Mouse (Mus musculus) intestine, embryonic 14.5 days (tissue): ENCODE data around the gene Pdlim4. TPM values are rescaled to one million over a fixed set of nuclear protein-coding genes. Genes with fewer than 3 reads are reported as not detected.
"Not testable (repeated sequence)": the region's sequence is repeated elsewhere in the genome, so short reads cannot be mapped to it uniquely, and the experiment has no call there.

Experiments
- ATAC-seq: fragments of 200-750 bp; cut with Nextera tagmentation; replicated peaks from 2 replicates; pipeline ENCODE4 v1.8.0; 2017; ENCODE audit warnings: low read depth, moderate number of reproducible peaks, moderate TSS enrichment, moderate library complexity; ENCODE audit not compliant: low FRiP score, low TSS enrichment
- DNase-seq: peaks from one replicate; pipeline ENCODE4 v3.0.0-alpha.2; 2018; ENCODE audit warnings: low spot score
- H3K27ac ChIP-seq: fragments of 300-500 bp; sonication (generic); 2 replicates; pipeline ENCODE4 v1.5.1; 2014; ENCODE audit warnings: low read depth, mild to moderate bottlenecking, control low read depth
- H3K27me3 ChIP-seq: fragments of 300-500 bp; sonication (generic); replicated peaks from 2 replicates; pipeline ENCODE4 v1.6.1; 2014; ENCODE audit warnings: low read length, control low read depth; ENCODE audit not compliant: control insufficient read depth, insufficient read depth
- H3K36me3 ChIP-seq: fragments of 300-500 bp; sonication (generic); 2 replicates; pipeline ENCODE4 v1.6.1; 2014; ENCODE audit warnings: low read length, control low read depth; ENCODE audit not compliant: control insufficient read depth, insufficient read depth
- H3K4me1 ChIP-seq: fragments of 300-500 bp; sonication (generic); replicated peaks from 2 replicates; pipeline ENCODE4 v1.6.1; 2014; ENCODE audit warnings: low read length, control low read depth, mixed read lengths; ENCODE audit not compliant: control insufficient read depth, insufficient read depth
- H3K4me2 ChIP-seq: fragments of 300-500 bp; sonication (generic); 2 replicates; pipeline ENCODE4 v1.6.1; 2014; ENCODE audit warnings: low read length
- H3K4me3 ChIP-seq: fragments of 300-500 bp; sonication (generic); 2 replicates; pipeline ENCODE4 v1.5.1; 2014; ENCODE audit warnings: low read depth, low read length, control low read depth, mixed read lengths
- H3K9ac ChIP-seq: fragments of 300-500 bp; sonication (generic); 2 replicates; pipeline ENCODE4 v1.6.1; 2014; ENCODE audit warnings: mild to moderate bottlenecking, low read length
- H3K9me3 ChIP-seq: fragments of 300-500 bp; sonication (generic); 2 replicates; pipeline ENCODE4 v1.6.1; 2016; ENCODE audit warnings: low read length, control low read depth; ENCODE audit not compliant: control insufficient read depth
- WGBS: fragments of 180-500 bp; shearing (Covaris S2); extraction: QIAGEN DNeasy Blood & Tissue Kit; methylation state at CpG from one replicate; pipeline ENCODE4 v1.1.7; 2014; 5-methylcytosine and 5-hydroxymethylcytosine counted together
- polyA plus RNA-seq: library from polyadenylated mRNA; unstranded; fragments of >200 nt; fragmentation: Nextera tagmentation; extraction: Ambion mirVana; gene quantifications from 2 replicates; pipeline ENCODE4 v1.2.1, GENCODE M21; 2014

Pdlim4 gene
- polyA plus RNA-seq, 1 experiment from 2014 or later, result 48.2 TPM

- Histone ChIP-seq H3K4me2 (no peak overlapping the region), H3K4me1 (no peaks in the 10 kb centered on the region), H3K9ac (no peak overlapping the region), H3K4me3 (no peak overlapping the region), H3K9me3 (no peaks in the 10 kb centered on the region), H3K27me3 (no peaks in the 10 kb centered on the region), H3K36me3 (no peaks in the 10 kb centered on the region), H3K27ac (no peak overlapping the region)
- no peak for ATAC-seq
- no peak for DNase-seq
- 83% methylated on average over 5 of the region's 5 CpGs for WGBS
Observed at GRCm38 (mm10) chr11:54012961-54013360, 55.9 kb downstream of the Pdlim4 start.

- DNase-seq, result no peak
- Histone ChIP-seq H3K27ac (no peak overlapping the region), H3K9ac (no peak overlapping the region), H3K36me3 (no peaks in the 10 kb centered on the region), H3K4me2 (no peak overlapping the region), H3K4me3 (no peak overlapping the region), H3K4me1 (no peaks in the 10 kb centered on the region), H3K27me3 (no peaks in the 10 kb centered on the region), H3K9me3 (no peaks in the 10 kb centered on the region)
- WGBS, result 80% methylated on average over 2 of the region's 2 CpGs
- ATAC-seq, result no peak
Observed at GRCm38 (mm10) chr11:54011255-54011654, 57.6 kb downstream of the Pdlim4 start.

GRCm38 (mm10) chr11:54008416-54008920 is 60.3 kb downstream of the Pdlim4 start:
- Histone ChIP-seq H3K27me3 (no peaks in the 10 kb centered on the region), H3K36me3 (no peaks in the 10 kb centered on the region), H3K4me1 (no peaks in the 10 kb centered on the region), H3K4me3 (no peak overlapping the region), H3K27ac (no peak overlapping the region), H3K9ac (no peak overlapping the region), H3K9me3 (no peaks in the 10 kb centered on the region), H3K4me2 (no peak overlapping the region)
- DNase-seq (no peak), ATAC-seq (no peak)
- 75% methylated on average over 10 of the region's 10 CpGs for WGBS

- H3K9ac ChIP-seq, result no peak overlapping the region
- no peaks in the 10 kb centered on the region for H3K36me3 ChIP-seq
- H3K27ac ChIP-seq, result no peak overlapping the region
- no peak overlapping the region for H3K4me3 ChIP-seq
- no peak for ATAC-seq
- H3K27me3 ChIP-seq, result no peaks in the 10 kb centered on the region
- WGBS, result 81% methylated on average over 11 of the region's 11 CpGs
- DNase-seq, result no peak
- H3K9me3 ChIP-seq, result no peaks in the 10 kb centered on the region
- H3K4me2 ChIP-seq, result no peak overlapping the region
- H3K4me1 ChIP-seq, result no peaks in the 10 kb centered on the region
Observed at GRCm38 (mm10) chr11:54007717-54008116, 61.1 kb downstream of the Pdlim4 start.

- ATAC-seq (no peak), DNase-seq (no peak)
- no peak overlapping the region for H3K4me3 ChIP-seq
- no peak overlapping the region for H3K4me2 ChIP-seq
- no peaks in the 10 kb centered on the region for H3K9me3 ChIP-seq
- no peaks in the 10 kb centered on the region for H3K4me1 ChIP-seq
- no peak overlapping the region for H3K9ac ChIP-seq
- H3K27ac ChIP-seq, result no peak overlapping the region
- H3K36me3 ChIP-seq, result no peaks in the 10 kb centered on the region
- no peaks in the 10 kb centered on the region for H3K27me3 ChIP-seq
- 58% methylated on average over 4 of the region's 4 CpGs for WGBS
Observed at GRCm38 (mm10) chr11:54006901-54007300, 61.9 kb downstream of the Pdlim4 start.

- H3K36me3 ChIP-seq, H3K4me3 ChIP-seq, ATAC-seq, H3K27ac ChIP-seq, H3K4me2 ChIP-seq, H3K9me3 ChIP-seq, H3K9ac ChIP-seq, DNase-seq, H3K27me3 ChIP-seq, H3K4me1 ChIP-seq: not testable (repeated sequence)
- 21% methylated on average over 5 of the region's 5 CpGs for WGBS
Observed at GRCm38 (mm10) chr11:54006362-54006761, 62.5 kb downstream of the Pdlim4 start.

Other genes starting within 250 kb of the Pdlim4 start
- 1.4 and 1.9 TPM in 2 replicates for gene Gm12216, start 209.8 kb downstream of the Pdlim4 start, polyA plus RNA-seq
- gene Slc22a5, start 177.4 kb downstream of the Pdlim4 start, polyA plus RNA-seq, result 9.4 and 11.8 TPM in 2 replicates
- 9.9 and 10.0 TPM in 2 replicates for gene Slc22a21, start 88.7 kb downstream of the Pdlim4 start, polyA plus RNA-seq
- gene Slc22a4, start 40.9 kb downstream of the Pdlim4 start, polyA plus RNA-seq, result 0.18 and 0.51 TPM in 2 replicates
- 38.7 and 44.4 TPM in 2 replicates for gene P4ha2, start 31.1 kb upstream of the Pdlim4 start, polyA plus RNA-seq
- gene Csf2, start 180.7 kb upstream of the Pdlim4 start, polyA plus RNA-seq, result 0.31 TPM in 1 of 2 replicates, not detected in the other
- not detected in 2 replicates for gene Il3, start 198.3 kb upstream of the Pdlim4 start, polyA plus RNA-seq
- 1.9 and 2.6 TPM in 2 replicates for gene Acsl6, start 234.8 kb upstream of the Pdlim4 start, polyA plus RNA-seq